Mouse (Mus musculus): Measurements from ENCODE around the gene Jak1. TPM values are rescaled to one million over a fixed set of nuclear protein-coding genes. Genes with fewer than 3 reads are reported as not detected.

Gene Jak1
- total and polyA plus RNA-seq, 3 experiments, result 37.3 to 41.9 TPM; not detected in 1

GRCm38 (mm10) chr4:101157476-101157875, 107.6 kb downstream of the Jak1 start:
- H3K36me3 ChIP-seq (ENCODE audit: control insufficient read depth in 1 of 2, insufficient read depth in 2 of 2, low read length in 2 of 2), result peaks cover 7 to 8% of the 10 kb centered on the region in 2 experiments
- no peak for DNase-seq (ENCODE audit: low read depth, low spot score)
- H3K27me3 ChIP-seq (ENCODE audit: control insufficient read depth in 1 of 2, insufficient read depth in 2 of 2, low read length in 2 of 2), result no peaks in the 10 kb centered on the region
- H3K9ac ChIP-seq (ENCODE audit: control insufficient read depth, low read depth, low read length, poor library complexity, severe bottlenecking), result no peak overlapping the region
- H3K9me3 ChIP-seq (replicated peaks; ENCODE audit: insufficient read depth, low read length), result no peaks in the 10 kb centered on the region
- no peak overlapping the region for H3K27ac ChIP-seq (ENCODE audit: control insufficient read depth, low read depth, low read length)
- H3K4me1 ChIP-seq (ENCODE audit: control insufficient read depth in 1 of 2, insufficient read depth in 2 of 2, low read length in 2 of 2), result peaks cover 4 to 14% of the 10 kb centered on the region in 2 experiments
- H3K79me2 ChIP-seq (ENCODE audit: control insufficient read depth, insufficient read depth, low read length, poor library complexity), result no peaks in the 10 kb centered on the region
- TF ChIP-seq KAT2A (conservative IDR thresholded peaks at IDR 0.05; ENCODE audit: low read depth, low read length) (no peak), SMC3 (IDR thresholded peaks at IDR 0.05; ENCODE audit: low read depth, low read length) (no peak), BHLHE40 (IDR thresholded peaks at IDR 0.05; ENCODE audit: borderline replicate concordance, low read depth, low read length) (no peak), ZMIZ1 (IDR thresholded peaks at IDR 0.05; ENCODE audit: low read depth, low read length) (no peak), ZNF384 (IDR thresholded peaks at IDR 0.05; ENCODE audit: low read depth, low read length) (no peak), ETS1 (IDR thresholded peaks at IDR 0.05; ENCODE audit: low read depth, low read length) (no peak), CHD2 (IDR thresholded peaks at IDR 0.05; ENCODE audit: low read length) (no peak), POLR2A (IDR thresholded peaks at IDR 0.05; ENCODE audit: control insufficient read depth in 1 of 2, insufficient read depth in 1 of 2, low read depth in 1 of 2, low read length in 2 of 2, poor library complexity in 1 of 2) (no peak), JUND (IDR thresholded peaks at IDR 0.05; ENCODE audit: low read depth, low read length) (no peak), USF2 (IDR thresholded peaks at IDR 0.05; ENCODE audit: borderline replicate concordance in 1 of 2, insufficient read depth in 1 of 2, low read depth in 1 of 2, low read length in 2 of 2) (no peak), RCOR1 (IDR thresholded peaks at IDR 0.05; ENCODE audit: low read depth, low read length) (no peak)
- H3K4me3 ChIP-seq (ENCODE audit: control insufficient read depth in 1 of 2, insufficient read depth in 1 of 2, low read depth in 2 of 2, low read length in 2 of 2), result no peak overlapping the region

GRCm38 (mm10) chr4:101155541-101155940, 109.5 kb downstream of the Jak1 start:
- DNase-seq (ENCODE audit: low read depth, low spot score), result peak; percentile 71
- H3K79me2 ChIP-seq (ENCODE audit: control insufficient read depth, insufficient read depth, low read length, poor library complexity), result no peaks in the 10 kb centered on the region
- no peak overlapping the region for H3K4me3 ChIP-seq (ENCODE audit: control insufficient read depth in 1 of 2, insufficient read depth in 1 of 2, low read depth in 2 of 2, low read length in 2 of 2)
- H3K27me3 ChIP-seq (ENCODE audit: control insufficient read depth in 1 of 2, insufficient read depth in 2 of 2, low read length in 2 of 2), result no peaks in the 10 kb centered on the region
- no peaks in the 10 kb centered on the region for H3K9me3 ChIP-seq (replicated peaks; ENCODE audit: insufficient read depth, low read length)
- no peak overlapping the region for H3K27ac ChIP-seq (ENCODE audit: control insufficient read depth, low read depth, low read length)
- peaks cover 4 to 14% of the 10 kb centered on the region in 2 experiments for H3K4me1 ChIP-seq (ENCODE audit: control insufficient read depth in 1 of 2, insufficient read depth in 2 of 2, low read length in 2 of 2)
- H3K36me3 ChIP-seq (ENCODE audit: control insufficient read depth in 1 of 2, insufficient read depth in 2 of 2, low read length in 2 of 2), result peaks cover 7 to 8% of the 10 kb centered on the region in 2 experiments
- no peak overlapping the region for H3K9ac ChIP-seq (ENCODE audit: control insufficient read depth, low read depth, low read length, poor library complexity, severe bottlenecking)
- no peak for TF ChIP-seq ZMIZ1 (IDR thresholded peaks at IDR 0.05; ENCODE audit: low read depth, low read length)
- TF ChIP-seq POLR2AphosphoS5 (IDR thresholded peaks at IDR 0.05; ENCODE audit: borderline replicate concordance, low read depth, low read length), result no peak
- TF ChIP-seq POLR2A (IDR thresholded peaks at IDR 0.05; ENCODE audit: control insufficient read depth in 1 of 2, insufficient read depth in 1 of 2, low read depth in 1 of 2, low read length in 2 of 2, poor library complexity in 1 of 2), result no peak
- TF ChIP-seq USF2 (IDR thresholded peaks at IDR 0.05; ENCODE audit: borderline replicate concordance in 1 of 2, insufficient read depth in 1 of 2, low read depth in 1 of 2, low read length in 2 of 2), result no peak
- peak; percentile 53 for TF ChIP-seq TAL1 (IDR thresholded peaks at IDR 0.05; ENCODE audit: low read length)
- TF ChIP-seq MYB (IDR thresholded peaks at IDR 0.05; ENCODE audit: low read depth, low read length), result no peak
- TF ChIP-seq USF1 (IDR thresholded peaks at IDR 0.05; ENCODE audit: low read depth, low read length), result peak; percentile 51; the same call in 1 of the 2 replicates
- TF ChIP-seq TBP (IDR thresholded peaks at IDR 0.05; ENCODE audit: low read depth, low read length), result no peak
- TF ChIP-seq NELFE (IDR thresholded peaks at IDR 0.05; ENCODE audit: low read depth, low read length), result no peak
- peak; percentile 58 for TF ChIP-seq SIN3A (IDR thresholded peaks at IDR 0.05; ENCODE audit: low read length)
- TF ChIP-seq KAT2A (conservative IDR thresholded peaks at IDR 0.05; ENCODE audit: low read depth, low read length), result no peak
- no peak for TF ChIP-seq ETS1 (IDR thresholded peaks at IDR 0.05; ENCODE audit: low read depth, low read length)
- TF ChIP-seq SMC3 (IDR thresholded peaks at IDR 0.05; ENCODE audit: low read depth, low read length), result no peak
- no peak for TF ChIP-seq RAD21 (IDR thresholded peaks at IDR 0.05; ENCODE audit: low read depth, low read length)
- no peak for TF ChIP-seq UBTF (IDR thresholded peaks at IDR 0.05; ENCODE audit: borderline replicate concordance, insufficient read depth, low read depth, low read length)
- TF ChIP-seq MXI1 (IDR thresholded peaks at IDR 0.05; ENCODE audit: low read depth, low read length), result peak; percentile 89
- peak; percentile 92 for TF ChIP-seq MAX (IDR thresholded peaks at IDR 0.05; ENCODE audit: low read length)
- no peak for TF ChIP-seq MAZ (IDR thresholded peaks at IDR 0.05; ENCODE audit: low read depth, low read length)
- no peak for TF ChIP-seq MEF2A (IDR thresholded peaks at IDR 0.05; ENCODE audit: extremely low read depth, insufficient replicate concordance, low read depth, low read length, poor library complexity, severe bottlenecking)
- TF ChIP-seq E2F4 (IDR thresholded peaks at IDR 0.05; ENCODE audit: borderline replicate concordance, low read depth, low read length), result no peak
- TF ChIP-seq CTCF (IDR thresholded peaks at IDR 0.05 in 2 of 3, conservative IDR thresholded peaks at IDR 0.05 in 1 of 3; ENCODE audit: control insufficient read depth in 1 of 3, insufficient read depth in 1 of 3, low read depth in 2 of 3, low read length in 3 of 3, poor library complexity in 1 of 3, severe bottlenecking in 1 of 3), result no peak
- no peak for TF ChIP-seq CHD2 (IDR thresholded peaks at IDR 0.05; ENCODE audit: low read length)
- no peak for TF ChIP-seq JUND (IDR thresholded peaks at IDR 0.05; ENCODE audit: low read depth, low read length)
- TF ChIP-seq ZNF384 (IDR thresholded peaks at IDR 0.05; ENCODE audit: low read depth, low read length), result no peak
- peak; percentile 67; the same call in 1 of the 2 replicates for TF ChIP-seq BHLHE40 (IDR thresholded peaks at IDR 0.05; ENCODE audit: borderline replicate concordance, low read depth, low read length)
- TF ChIP-seq POLR2AphosphoS2 (IDR thresholded peaks at IDR 0.05; ENCODE audit: low read length), result no peak
- peak; percentile 92 for TF ChIP-seq MYC (IDR thresholded peaks at IDR 0.05; ENCODE audit: low read depth, low read length)
- no peak for TF ChIP-seq MAFK (IDR thresholded peaks at IDR 0.05; ENCODE audit: borderline replicate concordance, low read depth, low read length)
- no peak for TF ChIP-seq RCOR1 (IDR thresholded peaks at IDR 0.05; ENCODE audit: low read depth, low read length)
